Mouse (Mus musculus): ENCODE results near the gene Abcd2. TPM values are rescaled to one million over a fixed set of nuclear protein-coding genes. Genes with fewer than 3 reads are reported as not detected.
A peak's percentile ranks its signal among the peaks of the same experiment; 100 is the strongest.

The Abcd2 gene
- total RNA-seq, 2 experiments from 2014 or later: 20.0 to 20.4 TPM

DNA sequence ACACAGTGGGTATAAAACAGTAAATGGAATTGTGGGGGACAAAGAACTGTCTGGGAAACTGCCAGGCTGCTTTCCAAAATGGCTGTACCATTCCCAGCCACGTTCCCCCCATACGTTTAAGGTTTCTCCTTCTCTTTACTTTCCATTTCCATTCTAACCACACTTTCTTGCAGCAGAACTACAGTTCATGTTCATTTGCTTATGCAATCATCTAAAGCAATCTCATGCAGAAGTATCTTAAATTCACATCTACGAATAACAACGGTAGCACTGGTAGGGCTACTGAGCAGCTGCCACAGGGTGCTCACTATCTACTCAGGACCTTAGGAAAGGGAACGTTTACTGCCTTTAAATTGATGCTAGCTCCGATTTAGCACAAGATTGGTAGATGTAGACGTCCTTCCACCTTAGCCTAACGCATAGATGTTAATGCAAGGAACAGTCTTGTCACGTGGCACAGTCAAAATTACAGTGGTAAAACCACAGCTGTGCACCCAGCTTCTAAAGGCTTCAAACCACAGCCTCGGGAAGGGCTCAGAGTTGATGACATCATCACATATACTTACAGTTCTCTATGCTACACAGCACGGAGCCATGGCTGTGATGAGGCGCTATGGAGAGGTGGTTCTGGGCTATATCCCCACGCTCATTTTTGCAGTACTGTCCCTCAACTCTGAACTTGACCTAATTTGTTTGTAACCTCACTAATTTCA, 23.6 kb downstream of the Abcd2 start:
- intact Hi-C loops (cut with DNase I): no loop called here
- no peak for DNase-seq

DNA sequence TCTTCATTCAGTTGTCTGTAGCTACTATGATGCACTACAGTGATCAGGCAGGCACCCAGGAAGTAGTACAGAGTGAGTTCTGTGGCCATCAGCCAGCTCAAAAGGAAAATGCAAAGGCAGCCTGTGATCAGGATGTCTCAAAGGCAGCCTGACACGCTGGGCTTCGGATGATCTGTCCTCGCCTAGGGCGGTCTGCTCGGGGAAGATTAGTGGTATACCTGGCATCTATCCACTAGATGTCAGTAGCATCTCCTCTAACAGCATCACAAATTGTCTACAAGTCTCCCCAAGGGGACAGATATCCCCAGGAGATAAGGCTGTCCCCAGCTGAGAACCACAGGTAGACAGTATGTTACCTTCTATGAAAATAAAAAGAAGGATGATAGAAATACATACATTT, 26.6 kb downstream of the Abcd2 start:
- intact Hi-C loops (cut with DNase I): no loop called here
- DNase-seq: no peak

GRCm38 (mm10) chr15:91163454-91163853, 28.1 kb downstream of the Abcd2 start:
- DNase-seq: no peak
- intact Hi-C loops (cut with DNase I): no loop called here

DNA sequence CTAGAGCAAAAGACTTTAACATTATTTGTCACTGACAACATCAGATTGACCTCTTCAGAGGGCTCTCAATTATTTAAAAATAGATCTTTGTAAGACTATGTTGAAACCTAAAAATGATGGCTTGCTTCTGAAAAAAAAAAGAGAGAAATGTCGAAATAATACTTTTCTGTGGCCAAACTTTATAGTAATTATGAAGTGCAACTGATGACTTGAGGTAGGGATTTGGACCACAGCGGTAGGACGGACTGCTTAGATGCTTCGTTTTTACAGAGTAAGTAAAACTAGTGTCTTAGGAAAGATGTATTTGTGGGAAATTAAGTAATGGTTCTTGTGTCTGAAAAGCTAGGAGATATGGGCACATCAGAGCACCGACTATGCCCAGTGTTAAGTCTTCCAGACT, 30.4 kb downstream of the Abcd2 start:
- DNase-seq: no peak
- intact Hi-C loops (cut with DNase I): no loop called here

DNA sequence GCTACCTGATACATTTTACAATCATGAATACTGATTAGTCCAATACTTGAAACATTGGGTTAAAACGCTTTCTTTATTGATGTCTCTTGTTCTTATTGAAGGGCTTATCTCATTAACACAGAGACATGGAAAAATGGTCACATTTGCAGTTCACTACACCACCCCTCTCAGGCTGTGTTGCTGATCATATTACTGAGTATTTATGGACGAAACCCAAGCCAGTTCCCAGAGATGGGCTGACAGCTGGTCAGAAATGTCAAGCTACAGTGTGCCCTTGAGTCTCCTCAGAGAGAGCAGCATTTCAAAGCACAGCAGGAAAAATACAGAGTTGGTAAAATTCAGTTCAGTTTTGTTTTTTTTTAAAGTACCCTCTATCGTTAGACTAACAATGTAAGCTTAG, 38.3 kb downstream of the Abcd2 start:
- DNase-seq: no peak
- intact Hi-C loops (cut with DNase I): loop anchor here (5.0 kb wide), 1 partner anchor 101 kb away; no protein-coding TSS in a partner anchor

DNA sequence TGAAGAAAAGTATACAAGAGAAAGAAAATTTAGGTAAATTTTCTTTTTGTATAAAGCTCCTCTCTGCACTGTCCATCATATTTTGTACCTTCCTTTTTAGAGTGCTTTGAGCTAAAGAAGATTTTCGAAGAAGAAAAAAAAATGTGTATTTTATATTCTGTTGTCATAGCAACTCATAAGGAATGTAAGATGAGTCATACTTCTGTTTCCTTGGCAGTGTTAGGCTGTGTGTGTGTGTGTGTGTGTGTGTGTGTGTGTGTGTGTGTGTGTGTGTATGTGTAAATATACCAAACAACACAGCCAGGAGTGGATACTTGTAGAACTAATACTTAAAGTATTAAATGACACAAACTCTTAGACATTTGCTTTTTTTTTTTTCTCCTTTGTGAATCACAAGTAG, 39.0 kb downstream of the Abcd2 start:
- intact Hi-C loops (cut with DNase I): loop anchor here (5.0 kb wide), 1 partner anchor 100 kb away; no protein-coding TSS in a partner anchor
- no peak for DNase-seq

DNA sequence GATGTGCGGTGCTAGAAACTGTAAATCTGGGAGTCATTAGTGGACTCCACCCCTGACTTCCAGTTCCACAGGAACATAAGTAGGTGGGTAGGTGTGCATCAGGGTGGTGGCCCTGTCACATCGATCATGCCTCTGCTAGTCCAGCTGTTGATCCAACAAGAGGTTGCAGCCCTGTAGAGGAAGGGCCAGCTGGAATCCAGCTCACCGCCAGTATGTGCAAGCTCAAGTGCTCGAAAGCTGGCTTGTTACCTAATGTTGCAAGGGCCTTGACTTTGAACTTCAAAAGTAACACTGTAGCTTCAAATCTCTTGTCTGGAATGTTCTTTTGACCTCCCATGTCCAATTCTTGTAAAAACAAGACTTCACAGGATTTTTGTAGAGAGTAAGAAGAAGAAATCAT, 67.0 kb downstream of the Abcd2 start:
- intact Hi-C loops (cut with DNase I): no loop called here
- DNase-seq: no peak

DNA sequence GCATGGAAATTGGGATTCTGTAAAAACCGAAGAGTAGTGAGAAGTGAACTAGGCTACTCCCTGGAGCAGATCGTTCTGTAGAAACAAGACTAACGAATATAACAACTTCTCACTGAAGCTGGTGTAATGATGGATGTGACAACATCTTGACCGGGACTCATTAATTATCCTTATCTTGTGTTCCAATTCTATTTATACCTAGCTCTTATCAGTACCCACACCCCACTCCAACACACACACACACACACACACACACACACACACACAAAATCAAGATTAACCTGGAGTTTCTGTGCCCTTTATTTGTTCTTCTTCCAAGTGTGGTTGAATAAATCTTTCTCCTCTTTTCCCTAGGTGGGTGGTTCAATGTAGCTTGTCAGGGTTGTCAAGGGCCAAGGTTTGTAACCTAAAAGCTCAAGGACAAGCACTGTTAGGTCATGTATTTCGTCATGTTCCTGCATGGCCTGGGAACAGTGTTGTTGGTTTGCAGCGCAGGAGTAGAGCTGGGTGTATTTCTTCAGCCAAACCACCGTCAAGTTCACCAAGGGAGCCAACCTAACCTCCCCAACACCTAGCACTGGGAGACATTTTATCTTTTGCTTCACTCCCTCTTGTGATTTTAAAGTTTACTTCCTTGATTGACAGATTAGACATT, 78.9 kb downstream of the Abcd2 start:
- intact Hi-C loops (cut with DNase I): no loop called here
- no peak for DNase-seq

GRCm38 (mm10) chr15:91108102-91108659, 83.4 kb downstream of the Abcd2 start:
- intact Hi-C loops (cut with DNase I): no loop called here
- no peak for DNase-seq

DNA sequence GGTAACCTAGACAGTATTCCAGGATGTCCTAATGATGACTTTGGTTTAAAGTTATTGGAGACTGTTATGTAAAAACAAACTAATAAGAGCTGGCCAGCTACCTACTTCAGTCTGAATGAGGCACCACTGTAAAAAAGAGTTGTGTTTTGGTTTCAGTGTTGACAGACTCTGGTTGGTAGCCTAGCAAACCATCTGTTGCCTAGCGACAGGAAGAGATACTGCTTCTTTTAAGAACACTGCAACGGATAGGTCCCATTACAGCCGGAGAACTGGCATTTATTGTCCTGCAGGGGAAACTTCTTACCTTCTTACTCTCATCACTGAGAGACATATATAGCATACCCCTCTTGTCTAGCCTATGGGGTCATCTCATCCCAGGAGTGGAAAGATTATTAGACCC, 86.7 kb downstream of the Abcd2 start:
- DNase-seq: no peak
- intact Hi-C loops (cut with DNase I): no loop called here

DNA sequence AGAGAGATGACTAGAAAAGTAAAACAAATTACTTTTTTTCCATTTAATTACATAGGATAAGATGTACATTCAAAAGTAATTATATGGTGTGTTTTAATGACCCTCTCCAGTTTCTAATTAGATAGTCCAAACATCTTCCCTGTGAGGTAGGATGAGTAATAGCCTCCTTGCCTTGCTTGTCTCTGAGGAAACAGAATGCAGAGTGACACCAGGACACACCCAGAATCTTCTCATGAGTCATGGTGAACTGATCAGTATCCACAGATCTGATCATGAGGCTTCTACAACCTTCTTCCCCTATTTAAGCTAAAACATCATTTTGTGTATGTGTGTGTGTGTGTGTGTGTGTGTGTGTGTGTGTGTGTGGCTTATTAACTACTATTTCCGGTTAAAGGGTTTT, 87.3 kb downstream of the Abcd2 start:
- DNase-seq: no peak
- intact Hi-C loops (cut with DNase I): no loop called here

DNA sequence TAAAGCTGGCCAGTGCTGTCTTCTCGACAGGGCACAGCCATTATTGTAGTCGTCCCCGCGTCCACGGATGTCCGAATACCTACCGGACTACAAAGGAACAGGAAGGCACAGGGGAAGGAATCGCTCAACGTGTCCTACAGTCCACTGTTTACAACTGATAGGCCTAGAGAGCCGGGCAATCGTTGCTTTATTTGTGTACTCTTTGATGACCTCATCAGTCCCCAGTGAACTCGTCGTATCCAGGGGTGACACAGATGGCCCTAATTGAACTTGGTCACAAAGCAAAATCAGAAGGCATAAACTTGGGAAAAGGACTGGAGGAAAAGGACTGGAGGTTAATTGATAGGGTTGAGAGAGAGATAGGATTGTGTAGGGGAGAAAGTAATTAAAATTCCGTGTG, 87.8 kb downstream of the Abcd2 start:
- DNase-seq: no peak

DNA sequence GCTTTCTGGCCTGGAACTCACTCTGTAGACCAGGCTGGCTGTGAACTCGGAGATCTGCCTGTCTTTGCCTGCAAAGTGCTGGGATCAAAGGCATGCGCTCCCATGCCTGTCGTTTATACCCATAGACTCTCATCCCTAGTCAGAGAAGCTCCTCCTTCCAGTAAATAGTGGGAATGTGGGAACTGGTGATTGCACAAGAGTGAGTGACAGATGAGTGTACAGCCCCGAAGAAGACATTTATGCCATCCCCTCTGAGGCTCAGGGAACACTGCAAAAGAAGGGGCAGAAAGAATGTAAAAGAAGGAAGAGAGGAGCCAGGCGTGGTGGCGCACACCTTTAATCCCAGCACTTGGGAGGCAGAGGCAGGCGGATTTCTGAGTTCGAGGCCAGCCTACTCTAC, 88.3 kb downstream of the Abcd2 start:
- no peak for DNase-seq

More for the DNA sequence above, 87.8 kb downstream of the Abcd2 start:
- intact Hi-C loops (cut with DNase I): no loop called here

DNA sequence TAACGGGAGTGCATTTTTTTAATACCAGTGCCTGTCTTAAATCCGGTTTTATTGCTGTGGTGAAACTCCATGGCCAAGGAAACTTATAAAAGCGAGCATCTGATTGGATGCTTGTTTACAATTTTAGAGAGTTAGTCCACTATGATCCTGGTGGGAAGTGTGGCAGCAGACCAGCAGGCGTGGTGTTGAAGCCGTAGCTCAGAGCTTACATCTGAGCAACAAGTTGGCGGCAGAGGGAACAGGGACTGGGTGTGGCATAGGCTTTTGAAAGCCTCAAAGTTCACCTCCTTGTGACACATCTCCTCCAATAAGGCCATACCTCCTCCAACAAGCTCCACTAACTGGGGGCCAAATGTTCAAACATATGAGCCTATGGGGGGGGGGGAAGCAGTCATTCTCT, 95.0 kb downstream of the Abcd2 start:
- peak; percentile 21 to 38 for DNase-seq
- intact Hi-C loops (cut with DNase I): no loop called here

More for the DNA sequence above, 88.3 kb downstream of the Abcd2 start:
- intact Hi-C loops (cut with DNase I): no loop called here

Other genes with a start within 250 kb of the Abcd2 start
- 10 to 100 TPM; 12.8 to 14.1 TPM for gene Kif21a, start 141.9 kb downstream of the Abcd2 start, total RNA-seq (2021)
- gene CN725425, start 7.7 kb upstream of the Abcd2 start, total RNA-seq (2021): not detected